ENCODE assay signal across 12 mouse cellular contexts in the genomic region with DNA sequence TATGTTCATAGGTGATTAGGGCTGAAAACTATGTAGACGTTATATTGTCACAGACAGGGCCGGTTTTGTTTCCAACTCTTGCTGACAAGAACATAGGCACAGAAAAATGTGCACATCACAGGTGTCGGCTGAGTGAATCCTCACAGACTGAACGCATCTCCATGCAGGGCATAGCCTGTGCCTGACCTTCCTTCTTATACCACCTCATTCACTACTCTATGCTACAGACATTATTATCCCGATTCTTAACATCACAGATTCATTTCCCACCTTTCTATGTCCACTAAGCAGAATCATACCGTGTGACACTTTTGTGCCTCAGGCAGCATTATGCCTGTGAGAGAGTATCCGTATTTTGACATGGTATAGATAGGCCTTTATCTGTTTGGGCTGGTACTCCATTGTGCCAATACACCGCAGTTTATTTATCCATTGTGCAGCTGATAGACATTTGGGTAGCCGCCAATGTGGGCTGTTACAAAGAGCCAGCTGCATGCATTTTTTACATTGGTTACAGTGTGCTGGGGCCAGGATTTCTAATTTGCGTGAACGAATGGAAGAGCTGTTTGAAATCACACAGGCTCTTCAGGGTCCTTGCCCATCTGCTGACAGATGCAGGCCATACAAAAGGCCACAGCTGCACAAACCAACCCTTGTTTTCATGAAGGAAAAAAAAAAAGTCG. TPM values are rescaled to one million over a fixed set of nuclear protein-coding genes. Genes with fewer than 3 reads are reported as not detected.
DNase-seq lines count a peak whose midpoint lies in the region; ATAC-seq lines count a peak whose summit lies in the region.
"Had no signal": no experiment of that assay in that cellular context is flagged by ENCODE, and none has a peak within 500 bp of the region (broad histone marks: within the 10 kb centered on the region; RNA-seq: fewer than 3 reads in every experiment).

No protein-coding gene starts in this region.

- H3K4me1 ChIP-seq in heart, embryonic 10.5 days = peaks cover 26% of the 10 kb centered on the region
- peaks cover 21% of the 10 kb centered on the region for H3K4me1 ChIP-seq in hindbrain, embryonic 13.5 days (replicated peaks)
- peaks cover 27% of the 10 kb centered on the region for H3K4me1 ChIP-seq in midbrain, embryonic 13.5 days (replicated peaks)
- peaks cover 3% of the 10 kb centered on the region; the same call in 1 of the 2 replicates for H3K4me1 ChIP-seq in intestine, embryonic 16.5 days (ENCODE audit: control insufficient read depth, insufficient read depth, low read length)

- H3K4me2 ChIP-seq in hindbrain, embryonic 13.5 days = no peak overlapping the region
- H3K4me2 ChIP-seq in midbrain, embryonic 13.5 days (replicated peaks) = no peak overlapping the region
- no peak overlapping the region for H3K4me2 ChIP-seq in intestine, embryonic 16.5 days (ENCODE audit: low read depth, low read length)

- H3K9me3 ChIP-seq in heart, embryonic 10.5 days = no peaks in the 10 kb centered on the region
- no peaks in the 10 kb centered on the region for H3K9me3 ChIP-seq in hindbrain, embryonic 13.5 days
- no peaks in the 10 kb centered on the region for H3K9me3 ChIP-seq in midbrain, embryonic 13.5 days
- H3K9me3 ChIP-seq in intestine, embryonic 16.5 days (ENCODE audit: control insufficient read depth, low read length) = no peaks in the 10 kb centered on the region

- H3K27ac ChIP-seq in heart, embryonic 10.5 days = no peak overlapping the region
- peak overlapping the region; percentile 79 for H3K27ac ChIP-seq in hindbrain, embryonic 13.5 days
- H3K27ac ChIP-seq in midbrain, embryonic 13.5 days = peak overlapping the region; percentile 86
- no peak overlapping the region for H3K27ac ChIP-seq in intestine, embryonic 16.5 days (ENCODE audit: low read length)

- H3K9ac ChIP-seq in hindbrain, embryonic 13.5 days = no peak overlapping the region
- H3K9ac ChIP-seq in midbrain, embryonic 13.5 days (replicated peaks) = 0 out of 2 replicates have a peak overlapping the region, but pooled peaks have one; percentile 32
- H3K9ac ChIP-seq in intestine, embryonic 16.5 days (ENCODE audit: low read depth, low read length) = no peak overlapping the region

- H3K4me3 ChIP-seq in heart, embryonic 10.5 days = no peak overlapping the region
- no peak overlapping the region for H3K4me3 ChIP-seq in hindbrain, embryonic 13.5 days
- H3K4me3 ChIP-seq in midbrain, embryonic 13.5 days (replicated peaks) = no peak overlapping the region
- H3K4me3 ChIP-seq in intestine, embryonic 16.5 days (ENCODE audit: low read length) = no peak overlapping the region
- H3K4me3 ChIP-seq: myocyte had no signal

- DNase-seq in heart, postnatal 4 days = peak; percentile 28
- no peak for DNase-seq in heart, embryonic 10.5 days (ENCODE audit: low spot score)
- peak; percentile 14 for DNase-seq in embryo, embryonic 11.5 days (ENCODE audit: low read depth, low spot score)
- DNase-seq in c-Kit-positive CD71-positive TER-119-positive erythroid progenitor cells, embryonic 14.5 days (ENCODE audit: low spot score) = no peak
- DNase-seq in adrenal gland, adult 8-10 months = no peak
- DNase-seq: adrenal gland, postnatal 25 days; gastrocnemius, postnatal 36 days had no signal

- ATAC-seq in hindbrain, embryonic 13.5 days (ENCODE audit: low FRiP score) = peak; percentile 88
- ATAC-seq in midbrain, embryonic 13.5 days = peak; percentile 95
- no peak for ATAC-seq in intestine, embryonic 16.5 days

- no peaks in the 10 kb centered on the region for H3K27me3 ChIP-seq in heart, embryonic 10.5 days (ENCODE audit: insufficient read depth, poor library complexity, severe bottlenecking)
- H3K27me3 ChIP-seq in hindbrain, embryonic 13.5 days = no peaks in the 10 kb centered on the region
- no peaks in the 10 kb centered on the region for H3K27me3 ChIP-seq in midbrain, embryonic 13.5 days
- H3K27me3 ChIP-seq in intestine, embryonic 16.5 days (replicated peaks; ENCODE audit: control insufficient read depth, insufficient read depth, low read length) = no peaks in the 10 kb centered on the region

- no peaks in the 10 kb centered on the region for H3K36me3 ChIP-seq in heart, embryonic 10.5 days
- no peaks in the 10 kb centered on the region for H3K36me3 ChIP-seq in hindbrain, embryonic 13.5 days
- no peaks in the 10 kb centered on the region for H3K36me3 ChIP-seq in midbrain, embryonic 13.5 days
- no peaks in the 10 kb centered on the region for H3K36me3 ChIP-seq in intestine, embryonic 16.5 days (ENCODE audit: control insufficient read depth, insufficient read depth, low read length)

- WGBS in heart, embryonic 10.5 days = 62% methylated on average over 12 of the region's 12 CpGs
- WGBS in hindbrain, embryonic 13.5 days = 30% methylated on average over 12 of the region's 12 CpGs
- WGBS in midbrain, embryonic 13.5 days = 34% methylated on average over 12 of the region's 12 CpGs
- WGBS in intestine, embryonic 16.5 days = 68% methylated on average over 12 of the region's 12 CpGs

RNA-seq across cellular contexts. Expression of a gene that starts 33.5 kb away (rescaled TPM):
- total RNA-seq in heart, postnatal 4 days (2021) = 1 to 10 TPM; 8.2 to 8.6 TPM
- 0.63 and 1.2 TPM in 2 replicates for polyA plus RNA-seq in heart, embryonic 10.5 days (2016; fragmentation: Nextera tagmentation; extraction: Ambion mirVana)
- not detected in 2 replicates for polyA plus RNA-seq in hindbrain, embryonic 13.5 days (2015; fragmentation: Nextera tagmentation; extraction: Ambion mirVana)
- polyA plus RNA-seq in midbrain, embryonic 13.5 days (2015; fragmentation: Nextera tagmentation; extraction: Ambion mirVana) = not detected in 2 replicates
- polyA plus RNA-seq in intestine, embryonic 16.5 days (2015; fragmentation: Nextera tagmentation; extraction: Ambion mirVana) = not detected in 2 replicates
- not detected for total RNA-seq in adrenal gland, adult 8-10 months (2022)
- total RNA-seq: adrenal gland, postnatal 25 days; layer of hippocampus, postnatal 10 days had no signal

Comparison
In these comparisons a context has a peak if more than half of its experiments do, and no peak if none do; other contexts are left out.
1. DNase-seq: peak in heart, postnatal 4 days (single experiment) and embryo, embryonic 11.5 days (single experiment); none in heart, embryonic 10.5 days (single experiment), c-Kit-positive CD71-positive TER-119-positive erythroid progenitor cells, embryonic 14.5 days (single experiment) and adrenal gland, adult 8-10 months (single experiment).
2. H3K27ac ChIP-seq: peak in hindbrain, embryonic 13.5 days (single experiment) and midbrain, embryonic 13.5 days (single experiment); none in heart, embryonic 10.5 days (single experiment) and intestine, embryonic 16.5 days (single experiment).